Mouse (Mus musculus) heart, postnatal 0 days (tissue): Measurements from ENCODE around the gene Msmp.

ENCODE experiments used
- CTCF ChIP-seq: IDR thresholded peaks from 2 replicates; pipeline ENCODE4 v1.5.1; 2016; ENCODE audit warnings: antibody characterized with exemption, control low read depth, low read depth
- EP300 ChIP-seq: IDR thresholded peaks from 2 replicates; pipeline ENCODE4 v1.6.1; 2016; ENCODE audit warnings: antibody characterized with exemption, low read depth

GRCm38 (mm10) chr4:43555926-43556325 is 28.4 kb downstream of the Msmp start:
- TF ChIP-seq CTCF (no peak), EP300 (no peak)
